Mouse (Mus musculus) spleen, adult 2 months (tissue): ENCODE results near the gene Gm11037.
A peak's percentile ranks its signal among the peaks of the same experiment; 100 is the strongest.

ENCODE experiments used
- CTCF ChIP-seq: fragments of 200-500 bp; IDR thresholded peaks from 2 replicates; pipeline ENCODE4 v1.5.1; 2011; ENCODE audit warnings: mild to moderate bottlenecking, inconsistent platforms; ENCODE audit not compliant: insufficient read depth, insufficient read length, insufficient replicate concordance; ENCODE audit errors: extremely low read depth
- POLR2A ChIP-seq: fragments of 200-500 bp; IDR thresholded peaks from 2 replicates; pipeline ENCODE4 v1.6.1; 2011; ENCODE audit warnings: low read depth, low read length, inconsistent platforms

DNA sequence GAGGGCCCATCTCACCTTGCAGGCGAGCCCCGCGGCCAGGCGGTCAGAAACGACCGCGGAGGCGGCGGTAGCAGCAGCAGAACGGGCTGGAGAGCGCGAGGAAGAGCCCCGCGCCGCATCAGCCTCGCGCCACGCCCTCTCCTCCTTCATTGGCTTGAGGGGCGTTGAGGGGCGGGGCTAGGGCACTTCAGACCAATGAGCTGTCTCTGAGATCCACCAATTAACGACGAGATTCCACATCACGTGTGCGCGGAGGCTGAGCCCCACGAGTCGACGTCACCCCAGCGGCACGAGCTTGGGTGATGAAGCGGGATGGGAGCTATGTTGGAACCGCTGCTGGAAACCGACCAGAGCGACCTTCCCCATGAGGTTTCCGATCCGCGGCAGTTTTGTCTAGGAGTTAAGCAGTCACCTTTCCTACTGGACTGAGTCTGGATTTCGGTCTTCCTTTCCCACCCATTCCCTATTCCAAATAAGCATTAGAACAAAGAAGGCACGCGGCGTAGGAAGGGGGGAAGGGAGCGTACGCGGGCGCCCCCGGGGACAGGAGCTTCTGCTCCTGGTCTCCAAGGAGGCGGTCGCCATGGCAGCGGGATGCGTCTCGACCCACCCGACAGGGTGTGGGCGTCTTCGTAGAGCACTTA, 26.8 kb downstream of the Gm11037 start, which contains the start of gene 1700037H04Rik:
- TF ChIP-seq CTCF (no peak), POLR2A (peak; percentile 67; the same call in 1 of the 2 replicates)
